ENCODE assay signal across 8 mouse cellular contexts in genomic region chr6:51206712-51207505, GRCm38 (mm10).
DNase-seq lines count a peak whose midpoint lies in the region; ATAC-seq and TF ChIP-seq lines count a peak whose summit lies in the region.

No protein-coding gene starts in this region.

- peak overlapping the region; percentile 64 for H3K4me2 ChIP-seq in heart, embryonic 15.5 days
- no peak overlapping the region for H3K4me2 ChIP-seq in lung, embryonic 14.5 days

- no peak overlapping the region for H3K27ac ChIP-seq in heart, embryonic 15.5 days
- no peak overlapping the region for H3K27ac ChIP-seq in lung, embryonic 14.5 days (ENCODE audit: low read depth)

- peak; percentile 72 for ATAC-seq in CD4-positive, CD25-positive, alpha-beta regulatory T cell, adult 4 months
- no peak for ATAC-seq in heart, embryonic 15.5 days (replicated peaks; ENCODE audit: insufficient number of reproducible peaks, insufficient read depth, low FRiP score, low read depth)
- peak; percentile 42; the same call in 1 of the 2 replicates for ATAC-seq in lung, embryonic 14.5 days (ENCODE audit: insufficient read depth)

- H3K4me1 ChIP-seq in heart, embryonic 15.5 days (replicated peaks): peaks cover 18% of the 10 kb centered on the region
- H3K4me1 ChIP-seq in lung, embryonic 14.5 days (ENCODE audit: insufficient read depth): 0 out of 2 replicates have a peak, but pooled peaks cover 4% of the 10 kb centered on the region

- WGBS in heart, embryonic 15.5 days: 12% methylated on average over 11 of the region's 11 CpGs
- 9% methylated on average over 11 of the region's 11 CpGs for WGBS in lung, embryonic 14.5 days

- DNase-seq in ZHBTc4 (ENCODE audit: low read depth, low spot score): peak; percentile 69
- peak; percentile 68 for DNase-seq in embryo, embryonic 11 days
- peak; percentile 50 to 86 for DNase-seq in kidney, postnatal 36 days
- peak; percentile 81 for DNase-seq in lung, embryonic 14.5 days
- DNase-seq in right cerebral cortex, adult 18-20 months: peak; percentile 31
- DNase-seq in c-Kit-positive CD71-positive TER-119-positive erythroid progenitor cells, embryonic 14.5 days (ENCODE audit: low spot score): no peak

- peak; percentile 83 for TF ChIP-seq CTCF in lung, embryonic 14.5 days (IDR thresholded peaks at IDR 0.05; ENCODE audit: low read depth)

- peaks cover 21% of the 10 kb centered on the region for H3K27me3 ChIP-seq in heart, embryonic 15.5 days
- peaks cover 16% of the 10 kb centered on the region for H3K27me3 ChIP-seq in lung, embryonic 14.5 days (ENCODE audit: insufficient read depth, low read length)

- no peaks in the 10 kb centered on the region for H3K9me3 ChIP-seq in heart, embryonic 15.5 days (replicated peaks)
- no peaks in the 10 kb centered on the region for H3K9me3 ChIP-seq in lung, embryonic 14.5 days (ENCODE audit: low read depth, low read length)

- H3K36me3 ChIP-seq in heart, embryonic 15.5 days: no peaks in the 10 kb centered on the region
- H3K36me3 ChIP-seq in lung, embryonic 14.5 days (ENCODE audit: insufficient read depth): no peaks in the 10 kb centered on the region

- no peak overlapping the region for H3K4me3 ChIP-seq in heart, embryonic 15.5 days
- H3K4me3 ChIP-seq in lung, embryonic 14.5 days (ENCODE audit: low read depth, low read length): no peak overlapping the region

- no peak overlapping the region for H3K9ac ChIP-seq in heart, embryonic 15.5 days
- no peak overlapping the region for H3K9ac ChIP-seq in lung, embryonic 14.5 days
